Mouse (Mus musculus) CH12.LX (cell line): Measurements from ENCODE around the gene Hist1h2ba. TPM values are rescaled to one million over a fixed set of nuclear protein-coding genes. Genes with fewer than 3 reads are reported as not detected.

Experiments
- DNase-seq: peaks from one replicate; pipeline ENCODE4 v3.0.0-alpha.2; 2013; ENCODE audit errors: extremely low read depth
- H3K27ac ChIP-seq: 2 replicates; pipeline ENCODE4 v1.5.1; 2012; ENCODE audit warnings: low read depth, mild to moderate bottlenecking, control low read depth, moderate library complexity; ENCODE audit not compliant: insufficient read depth
- H3K27me3 ChIP-seq: replicated peaks from 2 replicates; pipeline ENCODE3; 2012; ENCODE audit warnings: inconsistent platforms
- H3K36me3 ChIP-seq, 2 experiments: replicated peaks in 1 of 2; 2 replicates each; pipeline versions ENCODE3 to v1.6.1; 2012; ENCODE audit warnings: inconsistent platforms in 1 of 2, low read length in 1 of 2, mild to moderate bottlenecking in 1 of 2, mixed read lengths in 1 of 2, moderate library complexity in 1 of 2; ENCODE audit not compliant: control insufficient read depth in 1 of 2, insufficient read depth in 1 of 2
- H3K4me1 ChIP-seq, 2 experiments: 2 replicates each; pipeline ENCODE4 v1.6.1; 2012; ENCODE audit warnings: inconsistent platforms in 1 of 2, moderate library complexity in 1 of 2; ENCODE audit not compliant: insufficient read depth in 2 of 2, control insufficient read depth in 1 of 2
- H3K4me2 ChIP-seq: 2 replicates; pipeline ENCODE4 v1.6.1; 2012; ENCODE audit warnings: low read depth, mild to moderate bottlenecking, control low read depth; ENCODE audit not compliant: poor library complexity, insufficient read depth, severe bottlenecking
- H3K4me3 ChIP-seq, 3 experiments: fragments of 150-350 bp in 1 of 3; sonication (generic) in 1 of 3; replicated peaks in 1 of 3; 2 replicates each; pipeline versions ENCODE3 to v1.5.1; 2011 to 2012; ENCODE audit warnings: low read depth in 2 of 3, low read length in 2 of 3, mild to moderate bottlenecking in 2 of 3, moderate library complexity in 2 of 3, control low read depth in 1 of 3, improper control_type of control experiment in 1 of 3, inconsistent platforms in 1 of 3, mixed read lengths in 1 of 3; ENCODE audit not compliant: poor library complexity in 1 of 3
- H3K79me2 ChIP-seq: replicated peaks from 2 replicates; pipeline ENCODE4 v1.6.1; 2012; ENCODE audit warnings: mild to moderate bottlenecking, moderate library complexity; ENCODE audit not compliant: control insufficient read depth, poor library complexity, insufficient read depth, severe bottlenecking; ENCODE audit errors: extremely low read depth
- H3K9ac ChIP-seq: 2 replicates; pipeline ENCODE4 v1.6.1; 2012; ENCODE audit warnings: low read depth, mild to moderate bottlenecking, control low read depth, moderate library complexity; ENCODE audit not compliant: insufficient read depth
- H3K9me3 ChIP-seq: replicated peaks from 2 replicates; pipeline ENCODE3; 2012; ENCODE audit warnings: low read length, inconsistent platforms, mixed read lengths
- BHLHE40 ChIP-seq: IDR thresholded peaks from 2 replicates; pipeline ENCODE4 v1.6.1; 2011; ENCODE audit warnings: mild to moderate bottlenecking, low read depth, low read length, improper control_type of control experiment
- CHD1 ChIP-seq: IDR thresholded peaks from 2 replicates; pipeline ENCODE4 v1.6.1; 2012; ENCODE audit warnings: low read depth, low read length, improper control_type of control experiment, inconsistent platforms
- CHD2 ChIP-seq: IDR thresholded peaks from 2 replicates; pipeline ENCODE4 v1.6.1; 2011; ENCODE audit warnings: low read length, improper control_type of control experiment
- CTCF ChIP-seq, 2 experiments: IDR thresholded peaks in 1 of 2; conservative IDR thresholded peaks in 1 of 2; 2 replicates each; pipeline ENCODE4 v1.5.1; 2011 to 2012; ENCODE audit warnings: low read depth in 2 of 2, low read length in 2 of 2, improper control_type of control experiment in 1 of 2, inconsistent platforms in 1 of 2, mild to moderate bottlenecking in 1 of 2, moderate library complexity in 1 of 2
- GABPA ChIP-seq: IDR thresholded peaks from 2 replicates; pipeline ENCODE4 v1.6.1; 2012; ENCODE audit warnings: low read depth, low read length, improper control_type of control experiment, inconsistent platforms; ENCODE audit not compliant: insufficient replicate concordance
- JUN ChIP-seq: IDR thresholded peaks from 2 replicates; pipeline ENCODE4 v1.6.1; 2011; ENCODE audit warnings: low read depth, mild to moderate bottlenecking, low read length, improper control_type of control experiment, moderate library complexity; ENCODE audit not compliant: insufficient read depth
- JUND ChIP-seq: conservative IDR thresholded peaks from 2 replicates; pipeline ENCODE4 v1.6.1; 2011; ENCODE audit warnings: low read depth, low read length, improper control_type of control experiment
- KAT2A ChIP-seq: IDR thresholded peaks from 2 replicates; pipeline ENCODE4 v1.6.1; 2012; ENCODE audit warnings: low read length, improper control_type of control experiment, inconsistent platforms; ENCODE audit not compliant: insufficient replicate concordance
- MAX ChIP-seq: IDR thresholded peaks from 2 replicates; pipeline ENCODE4 v1.6.1; 2011; ENCODE audit warnings: low read length, improper control_type of control experiment
- MAZ ChIP-seq: IDR thresholded peaks from 2 replicates; pipeline ENCODE4 v1.6.1; 2012; ENCODE audit warnings: low read depth, mild to moderate bottlenecking, inconsistent platforms, low read length, improper control_type of control experiment, moderate library complexity
- MEF2A ChIP-seq: IDR thresholded peaks from 2 replicates; pipeline ENCODE4 v1.6.1; 2014; ENCODE audit warnings: low read depth, mild to moderate bottlenecking, inconsistent platforms, low read length, improper control_type of control experiment, borderline replicate concordance
- MXI1 ChIP-seq: IDR thresholded peaks from 2 replicates; pipeline ENCODE4 v1.6.1; 2011; ENCODE audit warnings: mild to moderate bottlenecking, low read depth, low read length, improper control_type of control experiment
- MYC ChIP-seq: IDR thresholded peaks from 2 replicates; pipeline ENCODE4 v1.6.1; 2011; ENCODE audit warnings: low read depth, mild to moderate bottlenecking, improper control_type of control experiment, low read length
- NELFE ChIP-seq: IDR thresholded peaks from 2 replicates; pipeline ENCODE4 v1.6.1; 2011; ENCODE audit warnings: low read depth, low read length, improper control_type of control experiment
- NRF1 ChIP-seq: IDR thresholded peaks from 2 replicates; pipeline ENCODE4 v1.6.1; 2014; ENCODE audit warnings: low read depth, mild to moderate bottlenecking, inconsistent platforms, low read length, improper control_type of control experiment, moderate library complexity
- PAX5 ChIP-seq: IDR thresholded peaks from 2 replicates; pipeline ENCODE4 v1.6.1; 2012; ENCODE audit warnings: low read length, inconsistent platforms, mixed read lengths
- RAD21 ChIP-seq: IDR thresholded peaks from 2 replicates; pipeline ENCODE4 v1.6.1; 2011; ENCODE audit warnings: low read depth, mild to moderate bottlenecking, low read length, improper control_type of control experiment, moderate library complexity
- RCOR1 ChIP-seq: conservative IDR thresholded peaks from 2 replicates; pipeline ENCODE4 v1.6.1; 2012; ENCODE audit warnings: low read depth, mild to moderate bottlenecking, inconsistent platforms, low read length, improper control_type of control experiment
- SIN3A ChIP-seq: IDR thresholded peaks from 2 replicates; pipeline ENCODE4 v1.6.1; 2012; ENCODE audit warnings: low read length, improper control_type of control experiment, inconsistent platforms
- SMC3 ChIP-seq: IDR thresholded peaks from 2 replicates; pipeline ENCODE4 v1.6.1; 2011; ENCODE audit warnings: low read depth, low read length, improper control_type of control experiment
- TCF12 ChIP-seq: IDR thresholded peaks from 2 replicates; pipeline ENCODE4 v1.6.1; 2014; ENCODE audit warnings: low read depth, mild to moderate bottlenecking, inconsistent platforms, low read length, improper control_type of control experiment
- UBTF ChIP-seq: IDR thresholded peaks from 2 replicates; pipeline ENCODE4 v1.6.1; 2012; ENCODE audit warnings: low read depth, mild to moderate bottlenecking, inconsistent platforms, low read length, improper control_type of control experiment, moderate library complexity
- ZNF384 ChIP-seq: IDR thresholded peaks from 2 replicates; pipeline ENCODE4 v1.6.1; 2012; ENCODE audit warnings: low read depth, low read length, improper control_type of control experiment, inconsistent platforms
- dilution Hi-C: fragments of 300-500 bp; cut with MboI; formaldehyde crosslinking; loops from 2 replicates; pipeline ENCODE4 v1.14.3; 2020; ENCODE audit warnings: low sequenced_read_pairs; ENCODE audit not compliant: extremely low pct_unique_long_range_greater_than_20kb, extremely low pct_ligation_motif_present
- in situ Hi-C: fragments of 300-500 bp; cut with MboI; formaldehyde crosslinking; loops from 3 replicates; pipeline ENCODE4 v1.14.3; 2019; ENCODE audit warnings: low sequenced_read_pairs, low pct_ligation_motif_present, low pct_unique_long_range_greater_than_20kb, mixed read lengths
- polyA plus RNA-seq: library from polyadenylated mRNA; unstranded; fragments of >175 nt; gene quantifications from 2 replicates; pipeline ENCODE4 v1.2.1, GENCODE M21; 2012; ENCODE audit warnings: low read depth; ENCODE audit not compliant: insufficient read length
- total RNA-seq, 2 experiments: library from RNA; depleted of rRNA; stranded (reverse); fragments of 300-350 nt in 1 of 2; fragments of >200 nt in 1 of 2; gene quantifications; 2 replicates each; pipeline ENCODE4 v1.2.3; 2012 to 2014

Hist1h2ba gene
- total and polyA plus RNA-seq, 3 experiments: not detected

DNA sequence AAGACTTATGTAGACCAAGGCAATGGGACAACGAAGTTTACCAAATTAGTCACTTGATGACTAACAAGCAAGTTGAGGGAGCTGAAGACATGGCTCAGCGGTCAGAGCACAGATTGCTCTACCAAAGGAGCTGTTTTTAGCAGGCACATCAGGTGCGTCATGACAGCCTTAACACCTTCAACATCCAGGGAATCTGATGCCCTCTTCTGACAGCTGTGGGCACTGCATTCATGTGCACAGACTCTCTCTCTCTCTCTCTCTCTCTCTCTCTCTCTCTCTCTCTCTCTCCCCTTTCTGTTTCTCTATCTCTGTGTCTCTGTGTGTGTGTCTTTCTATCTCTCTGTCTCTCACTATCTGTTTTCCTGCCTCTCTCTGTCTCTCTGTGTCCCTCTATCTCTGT is 17.0 kb upstream of the Hist1h2ba start (continued):
- no peak for TF ChIP-seq CHD1

DNA sequence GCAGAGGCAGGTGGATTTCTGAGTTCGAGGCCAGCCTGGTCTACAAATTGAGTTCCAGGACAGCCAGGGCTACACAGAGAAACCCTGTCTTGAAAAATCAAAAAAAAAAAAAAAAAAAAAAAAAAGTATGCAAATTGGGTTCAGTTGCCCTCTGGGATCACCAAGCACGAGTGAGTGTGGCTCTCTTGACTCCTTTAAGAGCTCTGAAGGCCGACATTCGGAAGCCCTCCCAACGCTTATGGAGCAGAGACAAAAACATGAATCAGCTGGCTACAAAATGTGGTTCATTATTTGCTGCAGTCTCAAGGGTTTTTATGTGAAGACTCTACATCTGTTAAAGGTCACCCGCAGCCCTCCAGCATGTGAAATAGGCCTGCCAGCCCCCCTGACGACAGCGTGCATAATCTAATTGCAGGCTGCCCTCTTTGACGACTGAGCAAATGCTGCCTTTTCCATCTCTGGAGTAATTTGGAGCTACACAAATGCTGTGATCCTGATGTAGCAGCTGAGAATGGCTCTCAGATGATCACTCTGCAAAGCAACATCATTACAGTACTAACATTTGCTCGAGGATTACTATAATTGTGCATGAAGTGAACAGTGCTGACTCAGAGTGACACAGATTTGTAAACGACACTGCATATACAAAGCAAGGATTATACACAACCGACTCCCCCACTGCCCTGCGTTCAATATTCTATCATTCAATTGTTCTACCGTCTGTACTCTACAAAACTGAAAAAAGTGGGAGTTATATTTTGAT is 15.7 kb upstream of the Hist1h2ba start:
- H3K4me2 ChIP-seq: no peak overlapping the region
- in situ Hi-C loops (no loop called here), dilution Hi-C loops (no loop called here)
- H3K4me1 ChIP-seq: peaks cover 3 to 9% of the 10 kb centered on the region in 2 experiments; a peak in 3 of 4 replicates
- no peaks in the 10 kb centered on the region for H3K36me3 ChIP-seq
- TF ChIP-seq MXI1 (no peak), ZNF384 (peak; percentile 44; the same call in 1 of the 2 replicates)
- H3K9me3 ChIP-seq: no peaks in the 10 kb centered on the region
- no peaks in the 10 kb centered on the region for H3K79me2 ChIP-seq
- DNase-seq: no peak
- H3K27ac ChIP-seq: no peak overlapping the region; the same call in 1 of the 2 replicates
- no peaks in the 10 kb centered on the region for H3K27me3 ChIP-seq
- H3K9ac ChIP-seq: no peak overlapping the region
- no peak overlapping the region for H3K4me3 ChIP-seq

DNA sequence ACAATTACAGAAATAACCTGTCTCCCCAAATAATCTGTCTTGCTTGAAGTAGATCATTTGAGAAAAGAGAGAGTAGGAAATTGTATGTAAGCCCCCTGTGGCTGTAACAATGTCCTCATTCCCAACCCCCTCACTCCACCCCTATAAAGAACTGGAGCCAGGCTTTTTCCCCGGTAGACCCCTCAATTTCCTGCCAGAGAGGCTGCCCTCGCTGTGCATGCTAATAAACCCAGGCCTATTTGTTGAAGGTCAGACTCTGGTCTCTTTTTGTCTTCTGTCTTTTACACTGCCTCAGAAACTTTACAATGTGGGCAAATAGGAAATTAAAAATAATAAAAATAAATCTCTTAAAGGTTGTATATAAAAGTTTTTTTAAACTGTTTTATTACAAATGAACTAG is 12.3 kb upstream of the Hist1h2ba start:
- dilution Hi-C loops (no loop called here), in situ Hi-C loops (no loop called here)
- H3K4me2 ChIP-seq: no peak overlapping the region
- H3K9ac ChIP-seq: no peak overlapping the region
- no peaks in the 10 kb centered on the region for H3K27me3 ChIP-seq
- no peaks in the 10 kb centered on the region for H3K9me3 ChIP-seq
- no peaks in the 10 kb centered on the region for H3K36me3 ChIP-seq
- no peak overlapping the region for H3K4me3 ChIP-seq
- no peaks in the 10 kb centered on the region for H3K79me2 ChIP-seq
- DNase-seq: no peak
- H3K27ac ChIP-seq: no peak overlapping the region
- peaks cover 3 to 6% of the 10 kb centered on the region in 2 experiments; a peak in 2 of 4 replicates for H3K4me1 ChIP-seq
- TF ChIP-seq MYC: no peak
- TF ChIP-seq MAZ: no peak
- TF ChIP-seq UBTF: no peak
- no peak for TF ChIP-seq CTCF (conservative IDR thresholded peaks at IDR 0.05 in 1 of 2, IDR thresholded peaks at IDR 0.05 in 1 of 2; ENCODE audit: low read depth in 2 of 2, low read length in 2 of 2)
- TF ChIP-seq NELFE: no peak
- no peak for TF ChIP-seq KAT2A
- TF ChIP-seq GABPA: no peak

DNA sequence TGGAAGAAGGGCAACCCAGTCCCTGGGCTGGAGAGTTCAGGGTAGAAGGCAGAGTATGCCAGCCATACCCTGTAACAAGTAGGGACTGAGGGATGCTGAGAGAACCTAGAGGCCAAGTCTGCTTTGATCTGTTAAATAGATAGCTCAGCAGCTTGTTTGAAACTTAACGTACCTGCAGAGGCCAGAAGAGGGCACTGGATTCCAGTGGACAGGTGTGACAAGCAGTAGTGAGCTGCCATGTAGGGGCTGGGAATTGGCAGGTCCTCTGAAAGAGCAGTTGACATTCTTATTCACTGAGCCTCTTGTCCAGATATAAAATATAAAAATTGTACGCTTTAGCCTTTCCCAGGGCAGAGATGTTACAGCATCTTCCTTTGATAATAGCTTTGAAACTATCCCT is 8.9 kb upstream of the Hist1h2ba start:
- peak; percentile 29 for DNase-seq
- no peaks in the 10 kb centered on the region for H3K27me3 ChIP-seq
- no peak overlapping the region for H3K9ac ChIP-seq
- no peaks in the 10 kb centered on the region for H3K36me3 ChIP-seq
- in situ Hi-C loops (no loop called here), dilution Hi-C loops (no loop called here)
- H3K9me3 ChIP-seq: no peaks in the 10 kb centered on the region
- H3K27ac ChIP-seq: no peak overlapping the region
- no peaks in the 10 kb centered on the region for H3K79me2 ChIP-seq
- H3K4me1 ChIP-seq: peaks cover 0 to 6% of the 10 kb centered on the region in 2 experiments; a peak in 1 of 4 replicates
- H3K4me3 ChIP-seq: no peak overlapping the region
- H3K4me2 ChIP-seq: no peak overlapping the region
- TF ChIP-seq RCOR1 (no peak), TCF12 (no peak), SMC3 (peak; percentile 47), MYC (no peak), MAX (no peak), RAD21 (peak; percentile 53), PAX5 (no peak), NRF1 (no peak), UBTF (no peak), JUND (no peak), SIN3A (no peak), CHD2 (no peak), JUN (no peak), BHLHE40 (no peak), NELFE (no peak), MEF2A (no peak), CTCF (conservative IDR thresholded peaks at IDR 0.05 in 1 of 2, IDR thresholded peaks at IDR 0.05 in 1 of 2; ENCODE audit: low read depth in 2 of 2, low read length in 2 of 2) (peak; percentile 15 to 57; a peak in 2 of 4 replicates), ZNF384 (no peak)
